ENCODE assay signal across 8 mouse cellular contexts in the genomic region with DNA sequence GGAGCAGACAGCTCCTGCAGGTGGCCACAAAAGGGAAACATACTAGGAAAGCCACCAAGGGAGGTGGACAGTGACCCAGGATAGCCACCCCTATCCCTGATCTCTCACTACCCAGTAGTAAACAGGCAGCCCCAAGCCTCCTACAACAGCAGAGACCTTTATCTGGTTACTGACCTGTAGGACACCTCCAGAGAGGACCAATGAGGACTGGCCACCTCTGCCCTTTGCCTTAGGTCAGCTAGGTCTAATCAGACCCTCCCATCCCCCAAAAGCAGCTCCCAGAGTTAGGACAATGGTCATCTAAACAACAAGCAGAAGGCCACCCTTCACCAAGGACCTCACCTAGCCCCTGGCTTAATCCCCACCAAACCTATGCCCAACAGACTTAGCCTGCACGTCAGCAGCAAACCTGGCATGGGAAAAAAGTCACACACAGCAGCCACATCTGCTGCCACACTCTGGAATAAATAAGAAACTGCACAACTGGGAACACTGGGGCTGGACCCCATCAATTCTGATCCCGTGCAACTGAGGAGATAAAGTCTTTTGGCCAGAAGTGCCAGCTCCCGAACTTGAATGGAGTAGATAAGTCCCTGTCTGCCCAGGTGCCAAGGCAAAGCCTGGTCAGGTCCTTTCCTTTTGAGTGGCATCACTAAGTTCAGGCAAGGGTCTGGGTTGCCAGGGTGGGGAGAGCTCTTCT. TPM values are rescaled to one million over a fixed set of nuclear protein-coding genes. Genes with fewer than 3 reads are reported as not detected.
DNase-seq lines count a peak whose midpoint lies in the region; ATAC-seq and TF ChIP-seq lines count a peak whose summit lies in the region.

No protein-coding gene starts in this region.

- H3K36me3 ChIP-seq in embryonic facial prominence, embryonic 14.5 days (ENCODE audit: control insufficient read depth, insufficient read depth, low read length): no peaks in the 10 kb centered on the region
- no peaks in the 10 kb centered on the region for H3K36me3 ChIP-seq in limb, embryonic 11.5 days (ENCODE audit: control insufficient read depth, insufficient read depth, low read length)
- H3K36me3 ChIP-seq in neural tube, embryonic 15.5 days: no peaks in the 10 kb centered on the region

- H3K27me3 ChIP-seq in embryonic facial prominence, embryonic 14.5 days (replicated peaks; ENCODE audit: control insufficient read depth, insufficient read depth, low read length): peaks cover 13% of the 10 kb centered on the region
- H3K27me3 ChIP-seq in limb, embryonic 11.5 days (ENCODE audit: control insufficient read depth, insufficient read depth, low read length): 0 out of 2 replicates have a peak, but pooled peaks cover 4% of the 10 kb centered on the region
- peaks cover 9% of the 10 kb centered on the region; the same call in 1 of the 2 replicates for H3K27me3 ChIP-seq in neural tube, embryonic 15.5 days (replicated peaks)

- WGBS in embryonic facial prominence, embryonic 14.5 days: 18% methylated on average over 3 of the region's 3 CpGs
- 34% methylated on average over 3 of the region's 3 CpGs for WGBS in limb, embryonic 11.5 days
- 15% methylated on average over 3 of the region's 3 CpGs for WGBS in neural tube, embryonic 15.5 days

- no peak for DNase-seq in layer of hippocampus, adult 2 months (ENCODE audit: low spot score in 2 of 2)
- DNase-seq in layer of hippocampus, postnatal 14 days (ENCODE audit: low spot score in 2 of 2): no peak
- DNase-seq in embryonic facial prominence, embryonic 14.5 days (ENCODE audit: low spot score): no peak
- peak; percentile 34 for DNase-seq in limb, embryonic 11.5 days (ENCODE audit: low spot score)
- no peak for DNase-seq in right cerebral cortex, postnatal 4 days
- DNase-seq in kidney, adult 8-10 months: no peak
- DNase-seq in urinary bladder, postnatal 14 days (ENCODE audit: low spot score): no peak

- peak overlapping the region; percentile 93 for H3K4me3 ChIP-seq in layer of hippocampus, adult 2 months
- H3K4me3 ChIP-seq in embryonic facial prominence, embryonic 14.5 days (ENCODE audit: low read depth, low read length): peak overlapping the region; percentile 57
- peak overlapping the region; percentile 59 for H3K4me3 ChIP-seq in limb, embryonic 11.5 days (ENCODE audit: low read depth, low read length)
- H3K4me3 ChIP-seq in neural tube, embryonic 15.5 days (replicated peaks): peak overlapping the region; percentile 67

- no peak for ATAC-seq in embryonic facial prominence, embryonic 14.5 days (ENCODE audit: low read depth)
- ATAC-seq in limb, embryonic 11.5 days (ENCODE audit: insufficient number of reproducible peaks, low FRiP score, low TSS enrichment, low read depth): no peak
- ATAC-seq in neural tube, embryonic 15.5 days (ENCODE audit: low FRiP score): peak; percentile 26; the same call in 1 of the 2 replicates

- peak; percentile 55 for TF ChIP-seq CTCF in layer of hippocampus, adult 2 months (conservative IDR thresholded peaks at IDR 0.05)

- no peaks in the 10 kb centered on the region for H3K9me3 ChIP-seq in embryonic facial prominence, embryonic 14.5 days (ENCODE audit: control insufficient read depth, low read length)
- H3K9me3 ChIP-seq in limb, embryonic 11.5 days (ENCODE audit: control insufficient read depth, low read length): no peaks in the 10 kb centered on the region
- H3K9me3 ChIP-seq in neural tube, embryonic 15.5 days (replicated peaks): no peaks in the 10 kb centered on the region

- H3K27ac ChIP-seq in layer of hippocampus, adult 2 months: peak overlapping the region; percentile 99
- H3K27ac ChIP-seq in embryonic facial prominence, embryonic 14.5 days (replicated peaks; ENCODE audit: low read depth, low read length): no peak overlapping the region
- H3K27ac ChIP-seq in limb, embryonic 11.5 days (replicated peaks; ENCODE audit: low read depth, low read length): no peak overlapping the region
- H3K27ac ChIP-seq in neural tube, embryonic 15.5 days (replicated peaks): peak overlapping the region; percentile 75

- peak overlapping the region; percentile 76 for H3K9ac ChIP-seq in embryonic facial prominence, embryonic 14.5 days (ENCODE audit: low read depth, low read length)
- H3K9ac ChIP-seq in limb, embryonic 11.5 days (ENCODE audit: low read length): no peak overlapping the region
- H3K9ac ChIP-seq in neural tube, embryonic 15.5 days (replicated peaks): peak overlapping the region; percentile 76

- peak overlapping the region; percentile 96 for H3K4me2 ChIP-seq in embryonic facial prominence, embryonic 14.5 days (ENCODE audit: low read depth, low read length)
- H3K4me2 ChIP-seq in limb, embryonic 11.5 days (ENCODE audit: low read depth, severe bottlenecking): peak overlapping the region; percentile 80
- H3K4me2 ChIP-seq in neural tube, embryonic 15.5 days: peak overlapping the region; percentile 95

- peaks cover 6% of the 10 kb centered on the region for H3K4me1 ChIP-seq in embryonic facial prominence, embryonic 14.5 days (ENCODE audit: control insufficient read depth, insufficient read depth, low read length)
- H3K4me1 ChIP-seq in limb, embryonic 11.5 days (ENCODE audit: control insufficient read depth, insufficient read depth, low read length): no peaks in the 10 kb centered on the region
- peaks cover 30% of the 10 kb centered on the region for H3K4me1 ChIP-seq in neural tube, embryonic 15.5 days

RNA-seq across cellular contexts. Expression of a gene that starts 5.7 kb away (rescaled TPM):
- total RNA-seq in layer of hippocampus, adult 2 months (2021): 10 to 100 TPM; 62.8 to 67.6 TPM
- 10 to 100 TPM; 43.2 to 44.3 TPM for total RNA-seq in layer of hippocampus, postnatal 14 days (2021)
- 2.2 and 3.2 TPM in 2 replicates for polyA plus RNA-seq in embryonic facial prominence, embryonic 14.5 days (2014; fragmentation: Nextera tagmentation; extraction: Ambion mirVana)
- polyA plus RNA-seq in limb, embryonic 11.5 days (2014; fragmentation: Nextera tagmentation; extraction: Ambion mirVana): 1.9 and 2.2 TPM in 2 replicates
- 3.7 and 4.5 TPM in 2 replicates for polyA plus RNA-seq in neural tube, embryonic 15.5 days (2015; fragmentation: Nextera tagmentation; extraction: Ambion mirVana)

RNA-seq across cellular contexts. Expression of a gene that starts 17.5 kb away (rescaled TPM):
- total RNA-seq in layer of hippocampus, adult 2 months (2021): 10 to 100 TPM; 33.8 to 35.6 TPM
- total RNA-seq in layer of hippocampus, postnatal 14 days (2021): 10 to 100 TPM; 34.4 to 38.2 TPM
- 34.8 and 36.5 TPM in 2 replicates for polyA plus RNA-seq in embryonic facial prominence, embryonic 14.5 days (2014; fragmentation: Nextera tagmentation; extraction: Ambion mirVana)
- 24.3 and 28.9 TPM in 2 replicates for polyA plus RNA-seq in limb, embryonic 11.5 days (2014; fragmentation: Nextera tagmentation; extraction: Ambion mirVana)
- 40.2 and 44.9 TPM in 2 replicates for polyA plus RNA-seq in neural tube, embryonic 15.5 days (2015; fragmentation: Nextera tagmentation; extraction: Ambion mirVana)

RNA-seq across cellular contexts. Expression of a gene that starts 22.3 kb away (rescaled TPM):
- 100 to 1,000 TPM; 115 to 119 TPM for total RNA-seq in layer of hippocampus, adult 2 months (2021)
- 100 to 1,000 TPM in 1 of 2 experiments, 10 to 100 TPM in 1; 95.0 to 100 TPM for total RNA-seq in layer of hippocampus, postnatal 14 days (2021)
- polyA plus RNA-seq in embryonic facial prominence, embryonic 14.5 days (2014; fragmentation: Nextera tagmentation; extraction: Ambion mirVana): 7.5 and 8.1 TPM in 2 replicates
- 8.5 and 10.9 TPM in 2 replicates for polyA plus RNA-seq in limb, embryonic 11.5 days (2014; fragmentation: Nextera tagmentation; extraction: Ambion mirVana)
- polyA plus RNA-seq in neural tube, embryonic 15.5 days (2015; fragmentation: Nextera tagmentation; extraction: Ambion mirVana): 13.1 and 14.3 TPM in 2 replicates

RNA-seq across cellular contexts. Expression of a gene that starts 42.6 kb away (rescaled TPM):
- total RNA-seq in layer of hippocampus, adult 2 months (2021): 10 to 100 TPM; 12.2 to 12.8 TPM
- total RNA-seq in layer of hippocampus, postnatal 14 days (2021): 10 to 100 TPM; 13.0 to 13.1 TPM
- polyA plus RNA-seq in embryonic facial prominence, embryonic 14.5 days (2014; fragmentation: Nextera tagmentation; extraction: Ambion mirVana): 6.1 and 6.7 TPM in 2 replicates
- 4.3 and 4.7 TPM in 2 replicates for polyA plus RNA-seq in limb, embryonic 11.5 days (2014; fragmentation: Nextera tagmentation; extraction: Ambion mirVana)
- polyA plus RNA-seq in neural tube, embryonic 15.5 days (2015; fragmentation: Nextera tagmentation; extraction: Ambion mirVana): 7.5 and 10.0 TPM in 2 replicates

RNA-seq across cellular contexts. Expression of a gene that starts 42.6 kb away (rescaled TPM):
- 10 to 100 TPM; 72.3 to 74.1 TPM for total RNA-seq in layer of hippocampus, adult 2 months (2021)
- total RNA-seq in layer of hippocampus, postnatal 14 days (2021): 10 to 100 TPM; 68.8 to 72.5 TPM
- 51.4 and 54.0 TPM in 2 replicates for polyA plus RNA-seq in embryonic facial prominence, embryonic 14.5 days (2014; fragmentation: Nextera tagmentation; extraction: Ambion mirVana)
- 98.3 and 112 TPM in 2 replicates for polyA plus RNA-seq in limb, embryonic 11.5 days (2014; fragmentation: Nextera tagmentation; extraction: Ambion mirVana)
- 41.8 and 47.4 TPM in 2 replicates for polyA plus RNA-seq in neural tube, embryonic 15.5 days (2015; fragmentation: Nextera tagmentation; extraction: Ambion mirVana)

Comparison
In these comparisons a context has a peak if more than half of its experiments do, and no peak if none do; other contexts are left out.
1. H3K27ac ChIP-seq: peak in layer of hippocampus, adult 2 months (single experiment) and neural tube, embryonic 15.5 days (single experiment); none in embryonic facial prominence, embryonic 14.5 days (single experiment) and limb, embryonic 11.5 days (single experiment).
2. Peak in every context shown above with its lines, with median percentiles within 50 percentile points of each other: H3K4me3 ChIP-seq and H3K4me2 ChIP-seq.